Mouse (Mus musculus): Measurements from ENCODE around the gene Pomt1.
A peak's percentile ranks its signal among the peaks of the same experiment; 100 is the strongest.

Gene Pomt1

GRCm38 (mm10) chr2:32221577-32221976 is 14.8 kb upstream of the Pomt1 start:
- no peak for DNase-seq (ENCODE audit: low spot score)

DNA sequence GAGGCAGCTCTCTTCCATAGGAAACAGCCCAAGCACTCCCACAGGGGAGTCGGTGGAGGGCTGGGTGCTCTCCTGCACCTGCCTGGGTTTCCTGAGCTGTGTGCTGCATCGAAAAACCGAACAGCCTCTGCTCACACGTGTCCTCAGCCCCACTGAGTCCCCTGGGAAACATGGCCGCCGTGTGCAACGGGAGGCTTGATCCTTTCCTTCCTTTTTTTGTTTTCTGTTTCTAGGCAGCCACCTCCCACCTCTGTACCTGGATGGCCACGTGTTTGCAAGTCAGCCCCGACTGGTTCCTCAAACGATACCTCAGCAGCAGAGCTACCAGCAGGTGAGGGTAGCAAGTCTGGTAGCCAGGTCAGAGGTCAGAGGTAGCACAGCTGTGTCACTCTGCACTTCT is 14.3 kb upstream of the Pomt1 start:
- no peak for DNase-seq (ENCODE audit: low spot score)

DNA sequence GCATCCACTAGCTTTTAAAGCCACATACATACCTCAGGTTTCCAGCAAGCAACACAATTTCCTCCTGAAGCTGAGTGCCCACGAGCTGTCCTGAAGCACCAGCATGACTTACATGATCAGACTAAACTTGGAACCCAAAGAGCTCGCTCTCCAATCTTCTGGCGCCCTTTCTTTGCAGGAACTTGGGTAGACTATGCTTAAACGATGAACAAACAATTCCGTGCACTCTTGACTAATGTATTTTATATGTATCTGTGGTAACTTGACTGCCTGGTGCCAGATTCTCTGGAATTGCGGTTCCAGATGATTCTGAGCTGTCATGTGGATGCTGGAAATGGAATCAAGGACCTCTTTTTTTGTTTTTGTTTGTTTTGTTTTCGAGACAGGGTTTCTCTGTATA is 957 bp upstream of the Pomt1 start:
- DNase-seq (ENCODE audit: low spot score) = no peak

- DNase-seq (ENCODE audit: low spot score) = peak; percentile 30
Measured at GRCm38 (mm10) chr2:32236760-32237487, 534 bp downstream of the Pomt1 start.

GRCm38 (mm10) chr2:32237571-32237970 is 1.2 kb downstream of the Pomt1 start:
- DNase-seq (ENCODE audit: low spot score) = no peak

DNA sequence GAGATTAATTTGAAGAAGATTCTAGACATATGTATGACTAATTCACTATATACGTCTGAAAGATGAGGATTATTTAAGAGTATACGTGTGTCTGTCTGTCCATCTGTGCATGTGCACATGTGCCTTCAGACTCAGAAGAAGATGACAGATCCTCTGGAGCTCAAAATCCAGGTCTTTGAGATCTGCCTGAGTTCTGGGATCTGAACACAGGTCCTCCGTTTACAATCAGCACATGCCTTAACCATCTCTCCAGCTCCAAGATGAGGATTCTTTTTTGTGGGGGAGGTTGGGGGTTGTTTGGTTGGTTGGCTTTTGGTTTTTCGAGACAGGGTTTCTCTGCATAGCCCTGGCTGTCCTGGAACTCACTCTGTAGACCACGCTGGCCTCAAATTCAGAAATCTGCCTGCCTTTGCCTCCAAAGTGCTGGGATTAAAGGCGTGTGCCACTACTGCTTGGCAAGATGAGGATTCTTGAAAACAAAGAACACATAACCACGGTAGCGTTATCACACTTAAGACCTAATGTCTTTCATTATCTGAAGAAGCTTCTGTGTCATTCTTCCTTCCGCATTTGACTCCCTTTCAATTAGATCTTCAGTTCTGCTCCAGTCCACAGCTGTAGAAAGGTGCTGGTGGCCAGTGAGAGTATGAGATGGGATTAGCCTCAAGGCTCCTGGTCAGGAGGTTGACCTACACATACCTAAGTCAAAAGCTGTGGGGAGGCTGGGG is 2.5 kb downstream of the Pomt1 start:
- no peak for DNase-seq (ENCODE audit: low spot score)

- DNase-seq (ENCODE audit: low spot score) = no peak
Measured at GRCm38 (mm10) chr2:32240591-32240990, 4.2 kb downstream of the Pomt1 start.

DNA sequence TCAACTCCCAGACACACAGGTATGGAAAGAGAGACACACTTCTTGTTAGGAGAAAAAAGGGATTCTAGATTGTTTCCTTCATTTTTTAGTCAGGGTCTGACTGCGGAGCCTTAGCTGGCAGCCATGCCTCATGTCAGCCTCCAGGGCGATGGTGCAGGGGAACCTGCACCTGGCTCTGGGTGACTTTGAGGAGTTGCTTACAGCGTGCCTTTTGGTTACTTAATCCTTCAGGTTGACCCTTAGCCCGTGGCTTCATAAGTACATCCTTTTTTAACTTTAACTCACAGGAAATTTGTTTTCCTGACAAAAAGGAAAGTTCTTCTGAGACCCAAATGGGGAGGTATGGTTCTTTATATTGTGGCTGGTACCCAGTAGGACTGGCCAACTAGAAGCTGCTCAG is 6.6 kb downstream of the Pomt1 start:
- no peak for DNase-seq (ENCODE audit: low spot score)

DNA sequence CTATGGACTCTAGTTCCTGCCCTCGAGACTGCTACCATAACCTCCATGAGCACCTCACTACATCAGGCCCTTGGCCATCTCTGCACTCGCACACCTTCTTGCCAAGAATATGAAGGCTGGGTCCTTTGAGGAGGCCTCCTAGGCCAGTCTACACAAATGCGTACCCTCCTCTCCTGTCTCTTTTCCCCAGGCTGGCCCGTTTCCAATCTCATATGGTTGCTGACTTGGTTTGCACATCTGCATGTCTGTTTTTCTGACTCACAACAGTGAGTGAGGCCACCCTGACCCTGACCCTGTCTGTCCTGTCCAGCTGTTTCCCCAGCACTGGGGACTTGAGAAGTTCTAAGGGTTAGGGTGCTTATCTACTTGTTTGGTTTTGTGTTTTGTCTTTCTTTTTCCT is 10.4 kb downstream of the Pomt1 start:
- DNase-seq (ENCODE audit: low spot score) = no peak

DNA sequence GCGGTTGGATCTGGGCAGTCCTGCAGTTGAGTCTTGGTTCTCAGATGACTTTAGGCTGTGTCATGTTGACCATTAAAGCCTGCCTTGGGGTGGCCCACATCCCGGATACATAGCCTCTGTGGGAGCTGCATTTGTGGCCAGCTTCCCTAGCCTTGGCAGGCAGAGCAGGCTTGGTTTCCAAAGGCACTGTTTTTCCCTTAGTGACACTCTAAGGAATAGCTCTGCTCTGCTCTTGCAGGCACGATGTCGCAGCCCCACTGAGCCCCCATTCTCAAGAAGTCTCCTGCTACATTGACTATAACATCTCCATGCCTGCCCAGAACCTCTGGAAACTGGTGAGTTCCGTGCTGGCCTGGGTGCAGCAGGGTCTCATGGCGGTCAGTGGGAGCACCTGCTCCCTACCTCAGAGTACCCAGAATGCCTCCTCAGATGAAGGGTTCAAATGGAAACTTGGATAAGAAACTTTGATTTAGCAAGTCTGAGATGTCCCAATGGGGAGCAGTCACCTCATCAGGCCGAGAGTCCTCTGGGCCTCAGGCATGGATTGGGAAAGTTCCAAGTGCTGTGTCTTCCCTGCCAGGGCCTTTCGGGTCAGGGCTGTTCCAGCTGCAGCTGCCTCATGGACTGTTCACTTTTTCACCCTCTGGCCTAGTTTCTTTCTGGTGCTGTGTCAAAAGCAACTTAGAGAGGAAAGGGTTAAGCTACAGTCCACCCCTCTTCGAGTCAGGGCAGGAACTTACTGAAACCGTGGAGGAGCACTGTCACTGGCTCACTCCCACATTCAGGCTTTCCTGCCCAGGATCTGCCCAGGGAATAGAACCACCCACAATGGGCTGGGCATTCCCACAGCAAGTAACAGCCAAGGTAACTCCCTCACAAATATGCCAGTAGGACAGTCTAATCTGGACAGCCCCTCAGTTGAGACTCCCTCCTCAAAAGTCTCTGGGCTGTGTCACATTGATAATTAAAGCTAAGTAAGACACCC is 12.3 kb downstream of the Pomt1 start:
- no peak for DNase-seq (ENCODE audit: low spot score)

DNA sequence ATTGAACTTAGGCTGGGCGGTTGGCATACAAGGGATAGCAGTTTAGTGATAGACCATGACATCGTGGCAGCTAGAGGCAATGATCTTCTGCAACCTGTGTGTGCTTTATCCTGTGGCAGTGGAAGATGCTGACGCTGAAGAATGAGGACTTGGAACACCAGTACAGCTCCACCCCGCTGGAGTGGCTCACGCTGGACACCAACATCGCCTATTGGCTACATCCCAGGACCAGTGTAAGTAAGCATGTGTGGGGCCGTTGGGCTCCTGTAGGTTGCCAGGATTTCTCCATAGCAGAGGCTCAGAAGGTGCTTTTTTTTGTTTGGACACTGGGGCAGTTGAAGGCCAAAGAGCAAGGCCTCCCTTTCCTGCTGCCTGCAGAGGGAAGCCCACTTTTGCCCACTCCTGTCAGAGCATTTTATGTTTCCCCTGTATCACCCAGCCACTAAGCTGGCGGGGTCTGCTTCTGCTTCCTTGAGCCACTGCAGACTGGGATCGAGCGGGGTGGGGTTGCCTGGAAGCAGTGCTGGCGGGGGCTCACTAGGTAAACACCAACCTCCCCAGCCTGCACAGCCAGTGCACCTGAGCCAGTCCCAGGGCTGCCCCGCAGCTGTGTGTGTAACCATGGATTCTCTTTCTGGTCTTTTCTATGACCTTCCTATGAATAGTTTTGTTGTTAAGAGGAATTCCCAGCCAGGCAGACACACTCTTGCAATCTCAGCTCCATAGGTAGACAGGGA is 15.6 kb downstream of the Pomt1 start:
- DNase-seq (ENCODE audit: low spot score) = no peak

GRCm38 (mm10) chr2:32252658-32253057 is 16.3 kb downstream of the Pomt1 start:
- no peak for DNase-seq (ENCODE audit: low spot score)

- no peak for DNase-seq (ENCODE audit: low spot score)
Measured at GRCm38 (mm10) chr2:32253352-32253751, 17.0 kb downstream of the Pomt1 start.

- no peak for DNase-seq (ENCODE audit: low spot score)
Measured at GRCm38 (mm10) chr2:32254563-32254962, 18.2 kb downstream of the Pomt1 start.

GRCm38 (mm10) chr2:32256273-32256672 is 19.9 kb downstream of the Pomt1 start:
- no peak for DNase-seq (ENCODE audit: low spot score)

- no peak for DNase-seq (ENCODE audit: low spot score)
Measured at GRCm38 (mm10) chr2:32258887-32259533, 22.6 kb downstream of the Pomt1 start.

- DNase-seq (ENCODE audit: low spot score) = peak; percentile 81
Measured at GRCm38 (mm10) chr2:32259657-32260417, 23.4 kb downstream of the Pomt1 start, which contains the start of gene Uck1. TSS of gene Uck1 (minus strand) at chr2:32260159.

- no peak for DNase-seq (ENCODE audit: low spot score)
Measured at GRCm38 (mm10) chr2:32260635-32261034, 24.2 kb downstream of the Pomt1 start.

DNA sequence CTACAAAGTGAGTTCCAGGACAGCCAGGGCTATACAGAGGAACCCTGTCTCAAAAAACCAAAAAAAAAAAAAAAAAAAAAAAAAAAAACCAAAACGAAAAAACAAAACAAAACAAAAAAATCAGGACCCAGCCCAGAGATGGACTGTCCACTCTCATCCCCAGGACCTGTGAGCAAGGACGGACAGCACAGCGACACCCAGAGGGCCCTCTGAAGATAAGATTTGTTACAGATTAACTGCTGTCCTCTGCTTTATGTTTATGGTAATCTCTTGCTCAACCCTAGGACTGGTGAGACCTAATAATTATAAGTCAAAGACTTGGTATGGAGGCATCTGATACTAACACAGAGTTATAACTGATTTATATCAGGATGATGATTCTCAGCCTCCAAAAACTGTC is 39.4 kb downstream of the Pomt1 start:
- no peak for DNase-seq (ENCODE audit: low spot score)

DNA sequence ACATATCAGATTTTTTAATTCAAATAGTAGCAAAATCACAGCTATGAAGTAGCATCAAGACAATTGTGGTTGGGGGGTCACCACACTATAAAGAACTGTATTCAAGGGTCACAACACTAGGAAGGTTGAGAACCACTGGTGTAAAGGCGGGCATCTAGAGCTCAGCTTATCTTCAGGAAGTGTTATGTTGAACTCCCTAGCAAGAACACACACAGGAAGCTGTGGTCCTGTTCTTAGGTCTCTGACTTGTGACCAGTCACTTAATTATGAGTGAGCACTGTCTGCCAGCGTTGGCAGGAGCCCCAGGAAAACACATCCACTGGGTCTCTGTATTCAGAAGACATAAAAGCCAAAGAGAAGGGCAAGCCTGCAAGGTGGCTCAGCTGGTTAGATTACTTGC is 45.9 kb downstream of the Pomt1 start:
- no peak for DNase-seq (ENCODE audit: low spot score)

Measured in urinary bladder, postnatal 25 days (tissue).